Mouse (Mus musculus): ENCODE results near the gene Snx12. TPM values are rescaled to one million over a fixed set of nuclear protein-coding genes. Genes with fewer than 3 reads are reported as not detected.

Gene Snx12
- polyA plus RNA-seq, 1 experiment from 2014 or later = 56.2 TPM

GRCm38 (mm10) chrX:101222796-101223162 lies 416 bp upstream of the Snx12 start:
- H3K4me2 ChIP-seq = peak overlapping the region; percentile 49
- ATAC-seq (ENCODE audit: insufficient number of reproducible peaks, insufficient read depth, low FRiP score, low TSS enrichment, low read depth) = peak; percentile 9; the same call in 1 of the 2 replicates
- peak overlapping the region; percentile 57 for H3K4me3 ChIP-seq
- peak overlapping the region; percentile 68 for H3K27ac ChIP-seq
- no peaks in the 10 kb centered on the region for H3K4me1 ChIP-seq
- 30% methylated on average over 7 of the region's 7 CpGs for WGBS
- H3K9ac ChIP-seq = no peak overlapping the region
- no peaks in the 10 kb centered on the region for H3K9me3 ChIP-seq
- no peaks in the 10 kb centered on the region for H3K36me3 ChIP-seq
- H3K27me3 ChIP-seq = peaks cover 21% of the 10 kb centered on the region

GRCm38 (mm10) chrX:101189285-101189684 lies 33.1 kb downstream of the Snx12 start:
- Histone ChIP-seq H3K36me3 (no peaks in the 10 kb centered on the region), H3K27ac (no peak overlapping the region), H3K4me2 (no peak overlapping the region), H3K9me3 (no peaks in the 10 kb centered on the region), H3K9ac (no peak overlapping the region), H3K27me3 (peaks cover 15% of the 10 kb centered on the region), H3K4me3 (no peak overlapping the region), H3K4me1 (no peaks in the 10 kb centered on the region)
- no peak for ATAC-seq (ENCODE audit: insufficient number of reproducible peaks, insufficient read depth, low FRiP score, low TSS enrichment, low read depth)
- 76% methylated on average over 3 of the region's 3 CpGs for WGBS

DNA sequence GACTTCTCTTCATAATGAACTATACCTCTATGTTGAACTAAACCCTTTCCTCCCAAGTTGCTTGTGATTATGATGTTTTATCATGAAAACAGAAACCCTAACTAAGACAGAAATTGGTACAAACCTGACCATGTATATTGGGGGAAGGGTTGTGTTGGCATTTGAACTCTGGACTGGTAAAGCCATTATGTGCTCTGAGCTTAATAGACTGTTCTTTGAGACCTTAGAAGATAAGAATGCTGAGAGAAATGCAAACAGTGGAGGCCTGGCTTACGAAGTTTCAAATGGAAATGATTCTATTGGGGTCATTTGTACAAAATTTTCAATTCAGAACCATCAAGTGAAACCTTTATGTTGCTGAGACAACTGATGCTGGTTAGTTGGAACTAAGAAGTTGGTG lies 34.7 kb downstream of the Snx12 start:
- Histone ChIP-seq H3K9me3 (no peaks in the 10 kb centered on the region), H3K9ac (no peak overlapping the region), H3K4me3 (no peak overlapping the region), H3K27ac (no peak overlapping the region), H3K27me3 (peaks cover 15% of the 10 kb centered on the region), H3K4me2 (no peak overlapping the region), H3K36me3 (no peaks in the 10 kb centered on the region), H3K4me1 (no peaks in the 10 kb centered on the region)
- ATAC-seq (ENCODE audit: insufficient number of reproducible peaks, insufficient read depth, low FRiP score, low TSS enrichment, low read depth) = no peak
- 72% methylated on average over 1 of the region's 1 CpGs for WGBS

DNA sequence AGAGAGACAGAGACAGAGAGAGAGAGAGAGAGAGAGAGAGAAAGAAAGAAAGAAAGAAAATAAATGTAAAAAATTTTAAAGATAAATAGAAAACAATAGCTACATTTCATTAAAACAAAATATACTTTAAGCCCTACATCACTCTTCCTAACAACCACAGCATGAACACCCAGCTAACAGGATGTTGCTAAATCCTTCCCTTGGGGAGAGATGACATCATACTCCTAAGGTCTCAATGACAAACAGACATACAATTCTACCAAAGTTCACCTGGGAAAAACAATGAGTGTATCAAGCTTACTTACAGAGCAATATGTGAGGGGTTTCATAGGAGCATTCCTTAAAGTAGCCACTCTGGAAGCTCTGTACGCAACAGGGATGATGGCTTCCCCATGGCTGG lies 49.0 kb downstream of the Snx12 start:
- H3K4me2 ChIP-seq = no peak overlapping the region
- no peak overlapping the region for H3K27ac ChIP-seq
- H3K36me3 ChIP-seq = no peaks in the 10 kb centered on the region
- peaks cover 11% of the 10 kb centered on the region; the same call in 1 of the 2 replicates for H3K27me3 ChIP-seq
- no peaks in the 10 kb centered on the region for H3K9me3 ChIP-seq
- WGBS = 96% methylated on average over 1 of the region's 1 CpGs
- H3K4me1 ChIP-seq = no peaks in the 10 kb centered on the region
- H3K4me3 ChIP-seq = no peak overlapping the region
- ATAC-seq (ENCODE audit: insufficient number of reproducible peaks, insufficient read depth, low FRiP score, low TSS enrichment, low read depth) = no peak
- H3K9ac ChIP-seq = no peak overlapping the region

DNA sequence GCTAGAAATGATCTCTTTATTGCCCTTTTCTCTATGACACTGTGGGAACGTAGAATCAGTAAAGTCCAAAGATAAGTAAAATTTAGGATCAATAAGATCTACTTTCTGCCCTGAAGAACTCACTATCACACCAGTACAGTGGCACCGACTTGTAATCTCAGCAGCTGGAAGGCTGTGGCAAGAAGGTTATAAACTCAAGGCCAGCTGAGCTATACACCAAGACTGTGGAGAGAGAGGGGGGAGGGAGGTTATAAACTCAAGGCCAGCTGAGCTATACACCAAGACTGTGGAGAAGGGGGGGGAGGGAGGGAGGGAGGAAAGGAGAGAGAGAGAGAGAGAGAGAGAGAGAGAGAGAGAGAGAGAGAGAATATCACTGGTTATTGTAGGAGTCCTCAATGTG lies 53.9 kb downstream of the Snx12 start:
- no peaks in the 10 kb centered on the region for H3K36me3 ChIP-seq
- no peak for ATAC-seq (ENCODE audit: insufficient number of reproducible peaks, insufficient read depth, low FRiP score, low TSS enrichment, low read depth)
- no peak overlapping the region for H3K4me3 ChIP-seq
- no peak overlapping the region for H3K9ac ChIP-seq
- no peaks in the 10 kb centered on the region for H3K4me1 ChIP-seq
- 83% methylated on average over 2 of the region's 2 CpGs for WGBS
- H3K9me3 ChIP-seq = no peaks in the 10 kb centered on the region
- no peak overlapping the region for H3K4me2 ChIP-seq
- H3K27me3 ChIP-seq = peaks cover 6% of the 10 kb centered on the region; the same call in 1 of the 2 replicates
- no peak overlapping the region for H3K27ac ChIP-seq

GRCm38 (mm10) chrX:101163739-101164138 lies 58.6 kb downstream of the Snx12 start:
- Histone ChIP-seq H3K27me3 (peaks cover 11% of the 10 kb centered on the region; the same call in 1 of the 2 replicates), H3K9me3 (no peaks in the 10 kb centered on the region), H3K36me3 (no peaks in the 10 kb centered on the region), H3K4me1 (no peaks in the 10 kb centered on the region), H3K4me2 (no peak overlapping the region), H3K27ac (no peak overlapping the region), H3K9ac (no peak overlapping the region), H3K4me3 (no peak overlapping the region)
- WGBS = 64% methylated on average over 2 of the region's 2 CpGs
- no peak for ATAC-seq (ENCODE audit: insufficient number of reproducible peaks, insufficient read depth, low FRiP score, low TSS enrichment, low read depth)

- no peak overlapping the region for H3K9ac ChIP-seq
- no peak overlapping the region for H3K4me2 ChIP-seq
- no peaks in the 10 kb centered on the region for H3K36me3 ChIP-seq
- ATAC-seq (ENCODE audit: insufficient number of reproducible peaks, insufficient read depth, low FRiP score, low TSS enrichment, low read depth) = no peak
- no peaks in the 10 kb centered on the region for H3K9me3 ChIP-seq
- WGBS = 77% methylated on average over 3 of the region's 3 CpGs
- H3K4me1 ChIP-seq = no peaks in the 10 kb centered on the region
- peaks cover 15% of the 10 kb centered on the region; the same call in 1 of the 2 replicates for H3K27me3 ChIP-seq
- no peak overlapping the region for H3K27ac ChIP-seq
- H3K4me3 ChIP-seq = no peak overlapping the region
These were observed 59.1 kb downstream of the Snx12 start for GRCm38 (mm10) chrX:101163278-101163677.

- no peak for ATAC-seq (ENCODE audit: insufficient number of reproducible peaks, insufficient read depth, low FRiP score, low TSS enrichment, low read depth)
- H3K27ac ChIP-seq = no peak overlapping the region
- H3K27me3 ChIP-seq = peaks cover 17% of the 10 kb centered on the region; the same call in 1 of the 2 replicates
- H3K9ac ChIP-seq = no peak overlapping the region
- H3K4me2 ChIP-seq = no peak overlapping the region
- H3K4me3 ChIP-seq = no peak overlapping the region
- H3K36me3 ChIP-seq = no peaks in the 10 kb centered on the region
- 84% methylated on average over 3 of the region's 3 CpGs for WGBS
- H3K4me1 ChIP-seq = no peaks in the 10 kb centered on the region
- no peaks in the 10 kb centered on the region for H3K9me3 ChIP-seq
These were observed 59.8 kb downstream of the Snx12 start for GRCm38 (mm10) chrX:101162532-101162931.

DNA sequence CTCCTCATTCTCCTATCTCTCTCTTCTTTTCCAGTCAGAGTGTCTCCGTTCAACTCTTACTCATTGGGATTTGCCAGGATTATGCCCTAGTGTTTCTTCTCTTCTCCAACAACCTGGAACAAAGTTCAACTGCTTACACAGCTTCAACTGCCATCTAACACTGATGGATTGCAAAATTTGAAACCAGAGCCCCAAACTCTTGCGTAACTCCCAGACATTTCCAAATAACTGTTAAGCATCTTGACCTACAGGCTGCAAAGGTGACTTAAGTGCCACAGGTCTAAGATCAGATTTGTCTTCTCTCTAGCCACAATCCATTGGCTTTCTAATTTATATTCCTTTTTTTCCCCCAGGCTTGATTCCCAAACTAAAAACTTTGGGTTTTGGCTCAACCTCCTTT lies 64.9 kb downstream of the Snx12 start:
- no peaks in the 10 kb centered on the region for H3K4me1 ChIP-seq
- no peaks in the 10 kb centered on the region for H3K36me3 ChIP-seq
- H3K9me3 ChIP-seq = no peaks in the 10 kb centered on the region
- H3K4me3 ChIP-seq = no peak overlapping the region
- peaks cover 16% of the 10 kb centered on the region; the same call in 1 of the 2 replicates for H3K27me3 ChIP-seq
- H3K9ac ChIP-seq = no peak overlapping the region
- H3K4me2 ChIP-seq = no peak overlapping the region
- 81% methylated on average over 2 of the region's 2 CpGs for WGBS
- H3K27ac ChIP-seq = no peak overlapping the region
- ATAC-seq (ENCODE audit: insufficient number of reproducible peaks, insufficient read depth, low FRiP score, low TSS enrichment, low read depth) = no peak

- Histone ChIP-seq H3K27ac (no peak overlapping the region), H3K9me3 (no peaks in the 10 kb centered on the region), H3K9ac (no peak overlapping the region), H3K4me1 (no peaks in the 10 kb centered on the region), H3K4me3 (no peak overlapping the region), H3K27me3 (peaks cover 16% of the 10 kb centered on the region; the same call in 1 of the 2 replicates), H3K4me2 (no peak overlapping the region), H3K36me3 (no peaks in the 10 kb centered on the region)
- ATAC-seq (ENCODE audit: insufficient number of reproducible peaks, insufficient read depth, low FRiP score, low TSS enrichment, low read depth) = no peak
- WGBS = 31% methylated on average over 5 of the region's 5 CpGs
These were observed 66.0 kb downstream of the Snx12 start for GRCm38 (mm10) chrX:101156369-101156768.

DNA sequence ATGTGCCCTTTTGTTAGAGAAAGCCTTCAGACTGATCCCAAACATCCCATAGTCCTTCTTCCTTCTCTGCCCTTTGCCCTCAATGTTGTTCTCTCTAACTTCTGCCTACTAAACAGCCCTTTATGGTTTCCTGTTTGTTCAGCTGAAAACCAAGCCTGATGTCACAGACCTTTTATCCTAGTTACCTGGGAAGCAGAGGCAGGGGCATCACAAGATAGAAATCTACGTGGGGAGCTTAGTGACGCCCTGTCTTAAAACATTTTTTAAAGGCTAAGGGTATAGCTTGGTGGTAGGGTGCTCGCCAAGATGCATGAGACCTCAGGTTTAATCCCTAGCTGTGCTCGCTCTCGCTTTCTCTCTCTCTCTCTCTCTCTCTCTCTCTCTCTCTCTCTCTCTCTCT lies 74.9 kb downstream of the Snx12 start:
- Histone ChIP-seq H3K36me3 (no peaks in the 10 kb centered on the region), H3K4me2 (no peak overlapping the region), H3K27me3 (no peaks in the 10 kb centered on the region), H3K4me1 (no peaks in the 10 kb centered on the region), H3K9me3 (no peaks in the 10 kb centered on the region), H3K27ac (no peak overlapping the region), H3K4me3 (no peak overlapping the region), H3K9ac (no peak overlapping the region)
- WGBS = 67% methylated on average over 5 of the region's 5 CpGs
- ATAC-seq (ENCODE audit: insufficient number of reproducible peaks, insufficient read depth, low FRiP score, low TSS enrichment, low read depth) = no peak

- no peaks in the 10 kb centered on the region for H3K9me3 ChIP-seq
- H3K4me3 ChIP-seq = no peak overlapping the region; the same call in 1 of the 2 replicates
- no peak overlapping the region for H3K27ac ChIP-seq
- no peaks in the 10 kb centered on the region; the same call in 1 of the 2 replicates for H3K27me3 ChIP-seq
- no peak overlapping the region for H3K9ac ChIP-seq
- WGBS = 39% methylated on average over 12 of the region's 12 CpGs
- no peaks in the 10 kb centered on the region for H3K36me3 ChIP-seq
- no peaks in the 10 kb centered on the region for H3K4me1 ChIP-seq
- peak overlapping the region; percentile 44 for H3K4me2 ChIP-seq
- no peak for ATAC-seq (ENCODE audit: insufficient number of reproducible peaks, insufficient read depth, low FRiP score, low TSS enrichment, low read depth)
These were observed 90.2 kb downstream of the Snx12 start for GRCm38 (mm10) chrX:101131992-101132791.

Data from embryonic facial prominence, embryonic 13.5 days (tissue).